Mouse (Mus musculus) thymus, adult 2 months (tissue): ENCODE measurements around the gene Pak1. TPM values are rescaled to one million over a fixed set of nuclear protein-coding genes. Genes with fewer than 3 reads are reported as not detected.

Experiments used
- DNase-seq: peaks from one replicate; pipeline ENCODE4 v3.0.0; 2021
- H3K27ac ChIP-seq: fragments of 200-500 bp; 2 replicates; pipeline ENCODE4 v1.5.1; 2012; ENCODE audit warnings: low read length, control low read depth; ENCODE audit not compliant: control insufficient read depth, insufficient read depth
- H3K27me3 ChIP-seq: fragments of 200-500 bp; 2 replicates; pipeline ENCODE4 v1.6.1; 2012; ENCODE audit warnings: mild to moderate bottlenecking, low read length, moderate library complexity, mixed read lengths; ENCODE audit not compliant: control insufficient read depth, insufficient read depth
- H3K36me3 ChIP-seq: fragments of 200-500 bp; 2 replicates; pipeline ENCODE4 v1.6.1; 2012; ENCODE audit warnings: mild to moderate bottlenecking, low read length, moderate library complexity; ENCODE audit not compliant: control insufficient read depth, insufficient read depth
- H3K4me1 ChIP-seq: fragments of 200-500 bp; replicated peaks from 2 replicates; pipeline ENCODE4 v1.6.1; 2012; ENCODE audit warnings: low read length; ENCODE audit not compliant: control insufficient read depth, insufficient read depth
- H3K4me3 ChIP-seq: fragments of 200-500 bp; 2 replicates; pipeline ENCODE4 v1.5.1; 2012; ENCODE audit warnings: mild to moderate bottlenecking, low read length, control low read depth, moderate library complexity; ENCODE audit not compliant: control insufficient read depth, insufficient read depth
- CTCF ChIP-seq: fragments of 200-500 bp; IDR thresholded peaks from 2 replicates; pipeline ENCODE4 v1.5.1; 2012; ENCODE audit warnings: mild to moderate bottlenecking, control low read depth, low read length, moderate library complexity, borderline replicate concordance; ENCODE audit not compliant: control insufficient read depth, poor library complexity, insufficient read depth; ENCODE audit errors: extremely low read depth
- POLR2A ChIP-seq: fragments of 200-500 bp; IDR thresholded peaks from 2 replicates; pipeline ENCODE4 v1.6.1; 2012; ENCODE audit warnings: mild to moderate bottlenecking, low read length, control low read depth, moderate library complexity; ENCODE audit not compliant: control insufficient read depth, poor library complexity, insufficient read depth; ENCODE audit errors: extremely low read depth
- WGBS: fragments of 180-500 bp; shearing (Covaris S2); methylation state at CpG from one replicate; pipeline ENCODE4 v1.1.7; 2018; 5-methylcytosine and 5-hydroxymethylcytosine counted together
- polyA plus RNA-seq: library from polyadenylated mRNA; depleted of rRNA; stranded (reverse); fragments of >200 nt; gene quantifications from 2 replicates; pipeline ENCODE4 v1.2.3, GENCODE M21; 2012

The Pak1 gene
- polyA plus RNA-seq, 1 experiment = 11.8 TPM

DNA sequence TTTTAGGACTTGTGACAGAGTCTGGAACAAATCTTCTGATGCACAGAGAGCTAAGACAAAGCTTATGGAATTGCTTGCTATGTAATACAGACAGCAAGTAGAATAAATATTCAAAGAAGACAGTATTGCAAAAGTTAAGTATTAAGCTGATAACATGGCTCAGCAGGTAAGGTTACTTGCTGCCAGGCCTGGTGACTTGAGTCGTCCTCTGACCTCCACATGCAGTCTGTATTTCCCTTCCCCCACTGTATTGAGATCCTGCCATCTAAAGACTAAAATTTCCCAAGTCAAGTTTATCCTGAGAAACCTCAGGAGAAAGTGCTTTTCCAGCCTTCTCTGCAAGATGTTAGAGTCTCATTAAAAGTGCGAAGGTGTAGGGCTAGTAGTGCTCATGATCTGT lies 40.8 kb downstream of the Pak1 start:
- H3K27me3 ChIP-seq = no peaks in the 10 kb centered on the region
- no peaks in the 10 kb centered on the region for H3K4me1 ChIP-seq
- H3K36me3 ChIP-seq = no peaks in the 10 kb centered on the region
- H3K27ac ChIP-seq = no peak overlapping the region
- no peak overlapping the region for H3K4me3 ChIP-seq
- DNase-seq = no peak
- TF ChIP-seq POLR2A (no peak), CTCF (no peak)
- WGBS = 94% methylated on average over 2 of the region's 2 CpGs

DNA sequence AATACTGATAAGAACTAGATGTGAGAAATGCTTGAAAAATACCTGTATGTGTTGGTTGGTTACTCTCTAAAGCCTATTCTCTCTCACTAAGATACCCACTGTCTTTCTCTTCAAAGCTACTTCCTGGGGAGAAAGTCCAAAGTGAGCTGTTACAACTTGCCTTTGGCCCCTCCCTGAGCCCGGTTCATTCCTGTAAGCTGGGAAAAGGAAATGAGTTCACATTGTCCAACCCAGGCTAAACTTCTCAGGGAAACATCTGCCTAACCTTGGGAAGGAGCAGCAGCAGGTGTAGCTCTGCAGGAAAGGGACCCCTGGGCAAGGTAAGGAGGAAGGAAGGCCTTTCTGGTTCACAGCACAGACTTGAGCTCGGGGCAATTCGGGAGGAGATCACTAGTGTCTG lies 42.4 kb downstream of the Pak1 start:
- Histone ChIP-seq H3K36me3 (no peaks in the 10 kb centered on the region), H3K4me3 (no peak overlapping the region), H3K27ac (no peak overlapping the region), H3K27me3 (no peaks in the 10 kb centered on the region), H3K4me1 (no peaks in the 10 kb centered on the region)
- no peak for DNase-seq
- no peak for TF ChIP-seq CTCF
- TF ChIP-seq POLR2A = no peak
- 79% methylated on average over 3 of the region's 3 CpGs for WGBS

DNA sequence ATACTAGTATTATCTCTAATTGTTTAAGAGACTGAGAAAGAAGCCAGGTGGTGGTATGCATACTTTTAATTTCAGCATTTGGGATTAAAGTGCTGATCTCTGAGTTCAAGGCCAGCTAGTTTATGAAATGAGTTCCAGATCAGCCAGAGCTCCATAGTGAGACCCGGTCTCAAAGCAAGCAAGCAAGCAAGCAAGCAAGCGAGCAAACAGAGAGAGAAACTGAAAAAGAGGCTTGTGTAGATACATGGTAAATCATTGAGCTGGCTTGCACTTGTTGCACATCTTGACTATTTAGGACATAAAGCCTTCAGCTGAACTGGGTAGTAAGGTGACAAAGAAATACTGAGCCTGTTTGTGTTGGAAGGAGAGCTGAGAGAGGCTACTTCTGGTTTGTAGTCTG lies 44.6 kb downstream of the Pak1 start:
- DNase-seq = no peak
- Histone ChIP-seq H3K27ac (no peak overlapping the region), H3K4me1 (no peaks in the 10 kb centered on the region), H3K36me3 (no peaks in the 10 kb centered on the region), H3K4me3 (no peak overlapping the region), H3K27me3 (no peaks in the 10 kb centered on the region)
- TF ChIP-seq POLR2A (no peak), CTCF (no peak)
- 95% methylated on average over 2 of the region's 2 CpGs for WGBS

GRCm38 (mm10) chr7:97838574-97838973 lies 50.2 kb downstream of the Pak1 start:
- Histone ChIP-seq H3K4me1 (peaks cover 3% of the 10 kb centered on the region; the same call in 1 of the 2 replicates), H3K27ac (no peak overlapping the region), H3K4me3 (no peak overlapping the region), H3K36me3 (no peaks in the 10 kb centered on the region), H3K27me3 (no peaks in the 10 kb centered on the region)
- DNase-seq = no peak
- no peak for TF ChIP-seq POLR2A
- TF ChIP-seq CTCF = no peak

GRCm38 (mm10) chr7:97841311-97841710 lies 53.0 kb downstream of the Pak1 start:
- WGBS = 75% methylated on average over 5 of the region's 5 CpGs
- H3K27ac ChIP-seq = no peak overlapping the region
- no peak overlapping the region for H3K4me3 ChIP-seq
- H3K4me1 ChIP-seq = peaks cover 5% of the 10 kb centered on the region
- no peaks in the 10 kb centered on the region for H3K27me3 ChIP-seq
- DNase-seq = no peak
- TF ChIP-seq CTCF (no peak), POLR2A (no peak)
- H3K36me3 ChIP-seq = no peaks in the 10 kb centered on the region

GRCm38 (mm10) chr7:97842332-97842731 lies 54.0 kb downstream of the Pak1 start:
- H3K4me3 ChIP-seq = no peak overlapping the region
- H3K27ac ChIP-seq = no peak overlapping the region
- TF ChIP-seq CTCF (no peak), POLR2A (no peak)
- WGBS = 71% methylated on average over 2 of the region's 2 CpGs
- no peak for DNase-seq
- peaks cover 5% of the 10 kb centered on the region for H3K4me1 ChIP-seq
- no peaks in the 10 kb centered on the region for H3K27me3 ChIP-seq
- H3K36me3 ChIP-seq = no peaks in the 10 kb centered on the region
